Mouse (Mus musculus) erythroid progenitor cell, adult 5-6 weeks (primary cell): ENCODE measurements around the gene Nadk. TPM values are rescaled to one million over a fixed set of nuclear protein-coding genes. Genes with fewer than 3 reads are reported as not detected.

ENCODE experiments used
- ATAC-seq: replicated peaks from 2 replicates; pipeline ENCODE4 v1.8.0; 2016; ENCODE audit warnings: moderate number of reproducible peaks, mild to moderate bottlenecking, moderate TSS enrichment, inconsistent platforms; ENCODE audit not compliant: poor library complexity, low FRiP score, severe bottlenecking
- total RNA-seq, 2 experiments: library from RNA; stranded (forward) in 1 of 2; stranded (reverse) in 1 of 2; fragments of 150-400 nt in 1 of 2; fragments of 186-747, 209-891 nt in 1 of 2; gene quantifications; 2 replicates each; pipeline versions ENCODE4 v1.2.3 to v1.2.4; 2015 to 2017; ENCODE audit warnings: low replicate concordance in 2 of 2

Gene Nadk
- total RNA-seq (2015; ENCODE audit: low replicate concordance) (25.9 and 26.0 TPM in 2 replicates), total RNA-seq (2017; ENCODE audit: low replicate concordance) (9.9 and 12.9 TPM in 2 replicates)

DNA sequence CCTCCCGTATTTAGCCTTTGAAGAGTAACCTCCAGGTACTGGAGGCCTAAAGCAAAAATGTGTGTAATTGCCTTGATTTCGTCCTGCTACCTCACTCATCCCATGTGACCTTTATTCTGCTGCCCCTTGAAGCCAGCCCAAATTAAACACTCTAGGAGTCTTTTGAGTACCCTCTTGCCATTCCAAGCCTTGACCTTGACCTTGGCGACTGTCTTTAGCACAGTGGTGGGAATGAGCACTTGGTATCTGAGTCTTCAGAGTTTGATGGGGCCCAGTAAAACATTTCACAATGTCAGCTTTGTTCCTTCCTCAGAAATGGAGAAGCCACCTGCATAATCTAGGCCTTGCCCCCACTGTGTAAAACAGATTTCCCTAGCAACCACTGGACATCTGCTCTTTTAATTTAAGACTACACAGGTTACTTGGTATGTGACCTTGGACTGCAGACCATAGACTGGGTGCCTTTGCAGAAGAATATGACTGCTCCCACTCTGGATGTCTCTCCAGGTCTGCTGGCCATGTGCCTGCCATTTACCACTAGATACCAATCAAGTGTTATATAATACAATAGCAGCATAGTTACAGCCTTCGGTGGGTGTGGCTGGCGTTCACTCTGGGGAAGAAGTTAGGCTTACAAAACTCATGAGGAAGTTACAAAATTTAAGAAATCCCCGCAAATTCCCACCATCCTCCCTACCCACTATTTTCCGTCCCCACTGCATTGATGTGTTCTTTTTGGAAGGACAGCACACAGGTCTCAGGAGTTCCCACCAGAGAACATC lies at the start of gene Nadk:
TSS of gene Nadk (plus strand) at position 718 of the 782 bp plus-strand sequence.
- ATAC-seq, result no peak

DNA sequence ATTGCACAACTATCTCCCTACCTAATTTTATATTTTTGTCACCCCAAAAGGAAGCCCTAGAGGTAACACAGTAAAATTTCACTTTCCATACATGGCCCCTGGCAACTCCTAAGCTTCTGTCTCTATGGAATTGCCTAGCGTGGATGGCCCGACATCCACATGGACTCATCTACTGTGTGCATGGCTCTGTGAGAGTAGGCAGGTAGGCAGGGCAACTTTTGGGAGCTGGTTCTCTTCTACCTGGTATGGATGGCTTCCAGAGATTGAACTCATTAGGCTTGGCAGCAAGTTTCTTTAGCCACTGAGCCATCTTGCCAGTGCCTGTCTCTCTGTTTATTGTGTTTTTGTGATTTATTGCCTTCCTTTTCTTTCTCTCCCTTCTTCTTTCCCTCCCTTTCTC lies 47.4 kb upstream of the Nadk start:
- no peak for ATAC-seq

- ATAC-seq, result no peak
These were observed 44.1 kb upstream of the Nadk start for GRCm38 (mm10) chr4:155517948-155518517.

GRCm38 (mm10) chr4:155522327-155522726 lies 39.9 kb upstream of the Nadk start:
- no peak for ATAC-seq

DNA sequence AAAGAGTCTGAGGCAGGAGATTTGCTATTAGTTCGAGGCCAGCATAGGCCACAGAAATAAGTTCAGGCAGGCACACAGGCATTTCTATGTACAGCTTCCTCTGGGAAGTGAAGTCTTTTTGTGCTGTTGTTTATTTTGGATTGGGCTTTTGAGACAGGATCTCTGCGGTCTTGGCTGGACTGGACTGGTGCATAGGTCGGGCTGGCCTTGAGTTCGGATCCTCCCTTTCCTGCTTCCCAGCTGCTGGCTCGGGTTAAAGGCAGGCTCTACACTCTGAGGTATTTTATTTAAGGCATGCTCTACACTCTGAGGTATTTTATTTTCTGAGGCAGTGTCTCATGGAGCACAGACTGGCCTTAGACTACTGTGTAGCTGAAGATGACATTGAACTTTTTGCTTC lies 36.4 kb upstream of the Nadk start:
- no peak for ATAC-seq

DNA sequence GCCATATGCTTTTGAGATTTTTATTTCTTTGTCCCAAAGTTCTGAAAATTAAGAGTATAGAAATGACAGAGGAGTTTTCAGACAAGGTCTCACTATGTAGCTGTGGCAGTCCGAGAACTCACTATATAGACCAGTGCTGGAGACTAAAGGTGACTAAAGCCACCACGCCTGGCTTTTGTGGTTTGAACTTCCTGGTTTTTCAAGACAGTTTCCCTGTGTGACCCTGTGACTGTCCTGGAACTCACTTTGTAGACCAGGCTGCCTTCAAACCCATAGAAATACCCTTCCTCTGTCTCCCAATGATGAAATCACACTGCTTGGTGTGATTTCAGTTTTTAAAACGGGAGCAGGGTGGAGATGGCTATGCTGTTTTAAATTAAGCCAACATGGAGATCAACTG lies 32.9 kb upstream of the Nadk start:
- ATAC-seq, result no peak

GRCm38 (mm10) chr4:155549993-155550392 lies 12.2 kb upstream of the Nadk start:
- no peak for ATAC-seq

DNA sequence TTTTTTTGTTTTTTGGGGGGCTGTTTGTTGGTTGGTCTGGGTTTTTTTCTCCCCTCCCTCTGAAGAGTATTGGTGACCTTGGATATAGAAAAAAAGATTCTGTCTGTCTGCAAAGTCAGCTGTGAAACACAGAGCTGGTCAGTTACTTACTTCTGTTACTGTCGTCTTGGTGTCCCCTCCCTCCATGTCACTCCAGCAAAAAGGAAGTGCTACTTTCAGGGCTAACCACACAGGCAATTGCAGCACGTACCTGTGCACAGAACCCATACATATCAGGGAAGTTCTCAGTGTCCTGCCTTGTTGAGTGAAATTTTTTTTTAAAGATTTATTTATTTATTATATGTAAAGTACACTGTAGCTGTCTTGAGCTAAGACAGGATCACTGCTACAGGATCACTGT lies 11.7 kb upstream of the Nadk start:
- ATAC-seq, result no peak

DNA sequence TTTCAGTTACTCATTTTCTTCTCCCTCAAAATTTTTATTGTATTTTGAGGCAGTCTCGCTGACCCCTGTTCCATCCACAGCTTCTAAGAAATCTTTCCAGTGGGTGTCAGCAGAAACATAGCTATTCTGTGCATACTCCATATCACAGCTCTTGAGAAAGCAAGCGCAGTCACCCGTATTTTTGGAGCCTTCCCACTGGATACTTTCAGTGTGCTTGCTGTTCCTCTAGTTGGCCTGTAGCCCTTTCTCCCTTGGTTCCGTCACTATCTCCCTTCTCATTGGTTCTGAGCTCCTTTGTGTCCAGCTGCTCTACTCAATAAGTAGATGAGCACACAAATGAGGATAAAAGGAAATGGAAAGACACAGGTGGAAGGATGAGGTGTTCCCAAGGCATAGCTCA lies 11.1 kb upstream of the Nadk start:
- no peak for ATAC-seq

DNA sequence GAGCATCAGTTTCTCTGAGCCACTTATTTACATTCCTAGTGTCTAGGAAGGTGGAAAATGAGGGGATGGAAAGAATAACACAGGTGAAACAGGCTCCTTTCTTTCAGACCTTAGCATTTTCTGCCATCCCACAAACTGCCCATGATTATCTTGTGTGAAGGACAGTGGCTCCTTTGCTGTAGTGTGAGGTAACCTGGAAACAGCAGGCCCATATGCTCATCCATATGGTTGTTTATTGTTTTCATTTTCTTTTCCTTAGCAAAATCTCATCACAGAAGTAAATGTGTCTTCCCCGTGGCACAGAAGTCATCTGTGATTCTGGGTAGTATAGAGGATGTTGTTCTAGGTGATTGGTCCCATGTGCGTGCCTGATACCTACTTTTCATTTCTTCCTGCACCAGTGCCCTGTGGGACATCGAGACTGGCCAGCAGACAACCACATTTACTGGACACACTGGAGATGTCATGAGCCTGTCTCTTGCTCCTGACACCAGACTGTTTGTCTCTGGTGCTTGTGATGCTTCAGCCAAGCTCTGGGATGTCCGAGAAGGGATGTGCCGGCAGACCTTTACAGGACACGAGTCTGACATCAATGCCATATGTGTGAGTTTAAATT lies 9.2 kb upstream of the Nadk start:
- no peak for ATAC-seq

DNA sequence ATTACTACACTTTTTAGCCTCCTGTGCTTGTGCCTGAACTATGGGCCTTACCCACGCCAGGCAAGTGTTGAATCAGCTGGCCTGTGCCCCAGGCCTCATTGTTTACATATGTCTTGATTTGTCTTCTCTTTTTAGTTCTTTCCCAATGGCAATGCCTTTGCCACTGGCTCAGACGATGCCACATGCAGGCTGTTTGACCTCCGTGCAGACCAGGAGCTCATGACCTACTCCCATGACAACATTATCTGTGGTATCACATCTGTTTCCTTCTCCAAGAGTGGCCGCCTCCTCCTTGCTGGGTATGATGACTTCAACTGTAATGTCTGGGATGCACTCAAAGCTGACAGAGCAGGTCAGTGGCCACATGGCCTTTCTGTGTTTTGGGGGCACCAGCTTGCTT lies 7.3 kb upstream of the Nadk start:
- ATAC-seq, result peak; percentile 54; the same call in 1 of the 2 replicates

DNA sequence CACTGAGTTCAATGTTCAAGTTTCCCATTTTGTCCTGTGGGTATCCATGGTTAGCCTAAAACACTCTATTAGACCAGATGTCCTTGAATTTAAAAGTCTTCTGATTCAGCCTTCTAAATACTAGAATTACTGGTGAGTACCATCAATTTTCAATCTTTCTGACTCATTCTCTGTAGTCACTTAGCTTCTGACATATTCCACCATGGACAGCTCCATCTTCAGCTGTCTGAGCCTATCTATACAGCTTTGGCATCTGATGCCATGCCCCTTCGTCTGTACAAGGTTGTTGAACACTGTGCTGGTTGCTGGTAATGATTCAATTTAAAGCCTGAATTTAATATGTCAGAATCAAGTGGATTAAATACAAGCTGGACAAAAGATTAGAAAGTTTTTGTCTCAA lies 6.7 kb upstream of the Nadk start:
- ATAC-seq, result no peak

DNA sequence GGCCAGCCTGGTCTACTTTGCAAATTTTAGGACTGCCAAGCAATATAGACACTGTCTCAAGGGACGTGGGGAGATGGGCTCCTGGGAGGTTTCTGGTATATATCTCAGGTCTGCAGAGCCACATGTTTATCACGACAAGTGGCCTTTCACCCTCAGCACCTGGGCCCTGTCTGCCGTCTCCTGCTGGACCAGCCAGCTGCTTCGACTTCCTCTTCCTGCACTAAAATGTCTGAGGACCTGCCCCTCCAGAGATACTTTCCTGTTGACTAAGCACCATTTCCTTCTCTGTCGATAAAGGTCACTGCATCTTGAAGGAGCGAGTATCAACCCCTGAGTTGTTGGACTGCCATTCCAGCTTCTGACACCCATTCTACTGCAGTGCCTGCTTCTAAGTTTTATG lies 2.7 kb upstream of the Nadk start:
- no peak for ATAC-seq

DNA sequence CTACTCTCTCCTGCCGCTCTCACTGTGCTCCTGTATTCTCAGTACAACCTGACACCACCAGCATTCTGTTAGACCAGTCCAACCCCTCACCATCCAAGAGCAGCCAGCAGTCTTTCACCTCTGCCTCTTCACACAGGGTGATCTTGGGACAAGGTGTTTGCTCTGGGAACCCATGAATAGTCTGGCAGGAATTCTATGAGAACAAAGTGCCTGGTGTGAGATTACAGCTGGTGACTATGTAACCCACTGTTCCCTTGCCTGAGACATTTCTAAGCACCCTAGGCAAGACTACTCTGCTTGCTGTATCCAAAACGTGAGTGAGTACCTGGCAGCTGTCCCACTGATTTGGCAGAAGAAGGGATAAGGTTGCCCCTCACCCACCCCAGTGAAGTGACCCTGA lies 1.2 kb upstream of the Nadk start:
- no peak for ATAC-seq

- ATAC-seq, result peak; percentile 21
These were observed 684 bp downstream of the Nadk start for GRCm38 (mm10) chr4:155562725-155563399.

GRCm38 (mm10) chr4:155563400-155564231 lies 1.4 kb downstream of the Nadk start:
- ATAC-seq, result peak; percentile 89

DNA sequence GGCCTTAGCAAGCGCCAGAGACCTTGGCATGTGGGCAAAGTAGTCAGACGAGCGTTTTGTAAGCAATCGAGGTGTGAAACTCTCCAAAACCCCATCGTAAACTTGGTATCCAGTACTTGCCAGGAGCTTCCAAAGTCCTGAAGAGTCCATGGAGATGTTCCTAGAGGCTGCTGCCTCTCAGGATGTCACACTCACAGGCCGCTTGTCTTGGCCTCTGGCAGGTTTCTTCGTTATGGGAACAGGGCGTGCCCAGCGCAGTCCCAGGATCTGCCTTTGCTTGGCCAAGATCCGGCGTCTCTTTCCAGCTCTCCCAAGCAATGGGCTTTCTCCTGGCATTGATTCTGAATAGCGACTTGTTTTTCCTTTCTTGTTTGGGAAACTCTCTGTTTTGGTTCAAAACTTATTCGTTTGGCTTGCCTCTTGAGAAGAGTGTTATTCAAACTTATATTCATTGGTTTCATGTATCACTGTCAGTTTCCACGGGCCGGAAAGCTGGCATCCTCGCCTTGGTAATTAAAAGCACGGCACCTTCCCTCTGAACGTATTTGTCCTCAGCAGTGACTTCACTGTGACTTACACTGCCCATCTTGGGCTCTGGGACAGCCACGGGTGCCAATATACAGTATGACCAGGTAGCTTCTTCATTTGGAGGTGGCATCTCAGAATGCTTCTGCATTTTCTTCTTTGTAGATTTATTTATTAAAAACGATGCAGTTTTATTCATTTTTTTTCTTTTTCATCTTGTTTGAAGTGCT lies 2.3 kb downstream of the Nadk start:
- ATAC-seq, result peak; percentile 54; the same call in 1 of the 2 replicates

DNA sequence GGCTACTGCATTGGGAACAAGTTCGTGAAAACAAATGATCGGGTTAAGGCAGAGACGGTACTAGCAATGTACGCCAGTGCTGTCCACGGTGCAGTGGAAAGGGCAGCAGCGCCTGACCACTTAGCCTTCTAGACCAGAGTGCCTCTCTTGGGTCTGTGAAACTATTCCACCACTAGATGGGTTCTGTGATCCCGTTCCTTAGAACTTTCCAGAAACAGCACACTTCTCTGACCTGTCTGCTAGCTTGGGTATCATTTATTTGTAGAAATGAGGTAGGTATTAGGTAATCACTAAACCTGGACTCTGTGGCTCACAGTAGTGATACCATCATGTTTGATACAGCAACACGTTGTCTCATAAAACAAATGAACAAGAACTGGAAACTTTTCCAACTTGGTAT lies 4.4 kb downstream of the Nadk start:
- ATAC-seq, result no peak

DNA sequence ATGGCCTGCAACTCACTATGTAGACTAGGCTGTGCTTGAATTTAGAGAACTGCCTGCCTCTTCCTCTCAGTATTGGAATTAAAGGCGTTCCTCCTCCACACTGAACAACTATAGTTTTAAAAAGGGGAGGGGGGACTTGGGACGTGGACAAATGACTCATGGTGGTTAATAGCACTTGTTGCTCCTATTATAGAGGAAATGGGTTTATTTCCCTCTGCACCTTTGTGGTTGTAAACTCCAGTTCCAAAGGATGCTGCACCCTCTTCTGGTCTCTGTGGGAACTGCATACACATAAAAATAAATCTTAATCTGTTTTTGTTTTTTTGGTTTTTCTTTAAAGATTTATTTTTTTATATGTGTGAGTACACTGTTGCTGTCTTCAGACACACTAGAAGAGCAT lies 6.0 kb downstream of the Nadk start:
- no peak for ATAC-seq
